Mouse (Mus musculus) forebrain, embryonic 12.5 days (tissue): ENCODE measurements around the gene Rbm11. TPM values are rescaled to one million over a fixed set of nuclear protein-coding genes. Genes with fewer than 3 reads are reported as not detected.

Source experiments
- ATAC-seq: fragments of 200-750 bp; cut with Nextera tagmentation; 2 replicates; pipeline ENCODE4 v1.8.0; 2017; ENCODE audit warnings: moderate TSS enrichment; ENCODE audit not compliant: low FRiP score
- H3K27ac ChIP-seq: fragments of 300-500 bp; sonication (generic); 2 replicates; pipeline ENCODE4 v1.5.1; 2016; ENCODE audit warnings: mild to moderate bottlenecking
- H3K27me3 ChIP-seq: fragments of 300-500 bp; sonication (generic); 2 replicates; pipeline ENCODE4 v1.6.1; 2016; ENCODE audit warnings: mild to moderate bottlenecking
- H3K36me3 ChIP-seq: fragments of 300-500 bp; sonication (generic); replicated peaks from 2 replicates; pipeline ENCODE4 v1.6.1; 2016; ENCODE audit warnings: mild to moderate bottlenecking
- H3K4me1 ChIP-seq: fragments of 300-500 bp; sonication (generic); 2 replicates; pipeline ENCODE4 v1.6.1; 2016
- H3K4me2 ChIP-seq: fragments of 300-500 bp; sonication (generic); 2 replicates; pipeline ENCODE4 v1.6.1; 2016; ENCODE audit warnings: mild to moderate bottlenecking, moderate library complexity
- H3K4me3 ChIP-seq: fragments of 300-500 bp; sonication (generic); replicated peaks from 2 replicates; pipeline ENCODE4 v1.5.1; 2016; ENCODE audit warnings: mild to moderate bottlenecking
- H3K9ac ChIP-seq: fragments of 300-500 bp; sonication (generic); 2 replicates; pipeline ENCODE4 v1.6.1; 2016; ENCODE audit warnings: mild to moderate bottlenecking
- H3K9me3 ChIP-seq: fragments of 300-500 bp; sonication (generic); 2 replicates; pipeline ENCODE4 v1.6.1; 2016
- WGBS: fragments of 180-500 bp; shearing (Covaris S2); methylation state at CpG from one replicate; pipeline ENCODE4 v1.1.7; 2016; 5-methylcytosine and 5-hydroxymethylcytosine counted together
- polyA plus RNA-seq: library from polyadenylated mRNA; unstranded; fragments of >200 nt; fragmentation: Nextera tagmentation; extraction: Ambion mirVana; gene quantifications from 2 replicates; pipeline ENCODE4 v1.2.1, GENCODE M21; 2016

Rbm11 gene
- polyA plus RNA-seq, result 0.92 and 1.0 TPM in 2 replicates

GRCm38 (mm10) chr16:75592671-75593500 is at the start of gene Rbm11:
Rbm11 (plus strand) TSS chr16:75592844.
- peak within 1 kb of the TSS; percentile 68 for H3K9ac ChIP-seq
- peak; percentile 98 for ATAC-seq
- peak within 1 kb of the TSS; percentile 73 for H3K4me3 ChIP-seq
- H3K4me2 ChIP-seq, result peak within 1 kb of the TSS; percentile 79
- under 1% methylated on average over 55 of the region's 55 CpGs for WGBS
- H3K36me3 ChIP-seq, result no peaks in the 10 kb centered on the region
- no peaks in the 10 kb centered on the region for H3K27me3 ChIP-seq
- no peaks in the 10 kb centered on the region for H3K9me3 ChIP-seq
- H3K27ac ChIP-seq, result 0 out of 2 replicates have a peak within 1 kb of the TSS, but pooled peaks have one; percentile 61
- peaks cover 5% of the 10 kb centered on the region for H3K4me1 ChIP-seq

GRCm38 (mm10) chr16:75545310-75545709 is 47.3 kb upstream of the Rbm11 start:
- Histone ChIP-seq H3K9ac (no peak overlapping the region), H3K4me2 (no peak overlapping the region), H3K9me3 (no peaks in the 10 kb centered on the region), H3K4me3 (no peak overlapping the region), H3K36me3 (no peaks in the 10 kb centered on the region), H3K27me3 (no peaks in the 10 kb centered on the region), H3K27ac (no peak overlapping the region), H3K4me1 (no peaks in the 10 kb centered on the region)
- 83% methylated on average over 1 of the region's 1 CpGs for WGBS
- no peak for ATAC-seq

DNA sequence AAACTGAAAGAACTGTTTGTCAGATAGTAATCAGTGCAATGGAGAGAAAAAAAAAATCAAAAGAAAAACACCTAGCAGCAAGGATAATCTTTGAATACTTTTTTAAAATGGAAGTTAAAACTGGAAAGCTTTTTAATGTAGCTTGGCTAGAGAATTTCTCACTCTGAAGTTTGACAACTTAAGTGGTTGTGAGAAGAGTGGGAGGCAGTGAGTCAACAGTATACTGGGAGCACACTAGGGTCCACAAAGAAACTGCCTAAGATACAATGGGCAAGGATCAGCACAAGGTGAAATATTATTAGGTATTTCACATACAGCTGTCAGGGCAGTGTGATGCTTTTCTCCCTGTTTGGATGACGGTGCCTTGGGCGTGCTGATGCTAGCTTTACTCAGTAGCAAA is 29.7 kb upstream of the Rbm11 start:
- Histone ChIP-seq H3K27me3 (no peaks in the 10 kb centered on the region), H3K4me3 (no peak overlapping the region), H3K27ac (no peak overlapping the region), H3K36me3 (no peaks in the 10 kb centered on the region), H3K4me2 (no peak overlapping the region), H3K4me1 (no peaks in the 10 kb centered on the region), H3K9me3 (no peaks in the 10 kb centered on the region), H3K9ac (no peak overlapping the region)
- 93% methylated on average over 2 of the region's 2 CpGs for WGBS
- ATAC-seq, result no peak

DNA sequence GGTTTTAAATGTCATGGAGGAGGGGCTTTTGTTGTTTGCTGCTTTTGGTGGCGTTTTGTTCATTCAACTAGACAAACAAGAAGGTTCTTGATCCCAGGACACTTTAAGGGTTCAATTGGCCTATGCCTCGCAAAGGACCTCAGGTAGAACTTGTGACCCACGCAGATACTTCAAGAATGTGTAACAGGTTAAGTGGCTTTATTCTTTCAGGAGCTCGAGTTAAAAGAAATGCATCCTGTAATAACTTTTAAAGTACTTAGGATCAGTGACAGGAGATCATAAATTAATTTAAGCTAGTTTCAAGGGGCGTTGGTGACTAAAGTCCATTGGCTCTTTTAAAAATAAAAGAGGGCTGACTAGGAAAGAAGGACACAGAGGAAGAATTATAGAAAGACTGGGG is 10.4 kb upstream of the Rbm11 start:
- no peaks in the 10 kb centered on the region for H3K36me3 ChIP-seq
- no peak overlapping the region for H3K27ac ChIP-seq
- no peak for ATAC-seq
- H3K4me2 ChIP-seq, result no peak overlapping the region
- no peaks in the 10 kb centered on the region for H3K9me3 ChIP-seq
- no peaks in the 10 kb centered on the region for H3K27me3 ChIP-seq
- WGBS, result 77% methylated on average over 5 of the region's 5 CpGs
- no peaks in the 10 kb centered on the region for H3K4me1 ChIP-seq
- H3K9ac ChIP-seq, result no peak overlapping the region
- no peak overlapping the region for H3K4me3 ChIP-seq

- ATAC-seq, result no peak
- Histone ChIP-seq H3K9ac (no peak within 1 kb of the TSS), H3K4me3 (no peak within 1 kb of the TSS), H3K4me2 (no peak within 1 kb of the TSS), H3K27me3 (no peaks in the 10 kb centered on the region), H3K36me3 (no peaks in the 10 kb centered on the region), H3K27ac (no peak within 1 kb of the TSS), H3K4me1 (no peaks in the 10 kb centered on the region), H3K9me3 (no peaks in the 10 kb centered on the region)
- 81% methylated on average over 7 of the region's 7 CpGs for WGBS
Observed at GRCm38 (mm10) chr16:75585961-75586360, 6.7 kb upstream of the Rbm11 start, which contains the start of gene Lipi. Lipi (minus strand) TSS chr16:75586061.

DNA sequence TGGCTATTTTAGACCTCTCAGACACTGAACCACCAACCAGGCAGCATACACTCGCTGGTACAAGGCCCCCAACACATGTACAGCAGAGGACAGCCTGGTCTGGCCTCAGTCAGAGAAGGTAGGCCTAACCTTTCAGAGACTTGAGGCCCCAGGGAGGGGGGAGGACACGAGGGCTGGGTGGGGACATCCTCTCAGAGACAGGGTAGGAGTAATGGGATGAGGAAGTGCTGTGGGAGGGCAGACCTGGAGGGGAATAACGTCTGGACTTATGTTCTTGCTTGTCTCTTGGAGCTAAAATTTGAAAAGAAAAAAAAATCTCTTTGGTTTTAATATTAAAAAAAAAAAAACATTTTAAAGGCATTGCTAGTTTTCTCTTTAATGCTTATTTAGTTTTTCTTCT is 6.2 kb upstream of the Rbm11 start:
- Histone ChIP-seq H3K27ac (no peak overlapping the region), H3K4me1 (no peaks in the 10 kb centered on the region), H3K4me3 (no peak overlapping the region), H3K4me2 (no peak overlapping the region), H3K36me3 (no peaks in the 10 kb centered on the region), H3K27me3 (no peaks in the 10 kb centered on the region), H3K9ac (no peak overlapping the region), H3K9me3 (no peaks in the 10 kb centered on the region)
- no peak for ATAC-seq
- 33% methylated on average over 3 of the region's 3 CpGs for WGBS

DNA sequence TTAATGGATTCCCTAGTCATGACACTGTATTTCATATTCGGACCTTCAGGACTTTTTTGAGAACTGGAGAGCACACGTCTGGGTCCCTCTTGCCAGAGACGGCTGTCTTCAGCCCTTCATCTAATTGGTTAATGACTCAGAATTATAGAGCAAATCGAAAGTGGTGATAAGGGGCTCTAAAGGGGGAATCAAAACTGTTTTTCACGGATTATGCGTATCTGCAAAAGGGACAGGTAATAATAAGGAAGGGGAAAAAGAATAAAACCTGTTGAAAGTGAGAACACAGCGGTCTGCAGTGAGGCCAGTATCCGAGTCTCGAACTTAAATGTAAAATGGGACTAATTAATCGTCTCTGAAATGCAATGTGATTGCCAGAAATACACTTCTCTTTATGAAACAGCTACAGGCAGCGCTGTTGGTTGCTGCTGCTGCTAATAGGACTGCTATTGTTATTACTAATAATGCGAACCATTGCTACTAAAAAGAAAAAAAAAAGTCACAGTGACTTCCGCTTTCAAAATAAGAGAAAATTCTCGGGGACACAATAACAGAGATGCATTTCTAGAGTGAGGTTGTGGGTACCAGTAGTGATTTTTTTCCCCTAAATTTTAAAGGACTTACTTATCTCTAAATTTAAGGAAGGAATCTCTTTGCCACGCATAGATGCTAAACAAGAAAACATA is 998 bp downstream of the Rbm11 start:
- WGBS, result 7% methylated on average over 15 of the region's 15 CpGs
- Histone ChIP-seq H3K4me1 (peaks cover 5% of the 10 kb centered on the region), H3K36me3 (no peaks in the 10 kb centered on the region), H3K9ac (0 out of 2 replicates have a peak overlapping the region, but pooled peaks have one; percentile 68), H3K27me3 (no peaks in the 10 kb centered on the region), H3K4me3 (peak overlapping the region; percentile 73), H3K9me3 (no peaks in the 10 kb centered on the region), H3K27ac (no peak overlapping the region), H3K4me2 (peak overlapping the region; percentile 79)
- peak; percentile 12; the same call in 1 of the 2 replicates for ATAC-seq

- H3K4me2 ChIP-seq, result no peak overlapping the region
- WGBS, result 29% methylated on average over 1 of the region's 1 CpGs
Observed at GRCm38 (mm10) chr16:75606415-75606814, 13.8 kb downstream of the Rbm11 start.

DNA sequence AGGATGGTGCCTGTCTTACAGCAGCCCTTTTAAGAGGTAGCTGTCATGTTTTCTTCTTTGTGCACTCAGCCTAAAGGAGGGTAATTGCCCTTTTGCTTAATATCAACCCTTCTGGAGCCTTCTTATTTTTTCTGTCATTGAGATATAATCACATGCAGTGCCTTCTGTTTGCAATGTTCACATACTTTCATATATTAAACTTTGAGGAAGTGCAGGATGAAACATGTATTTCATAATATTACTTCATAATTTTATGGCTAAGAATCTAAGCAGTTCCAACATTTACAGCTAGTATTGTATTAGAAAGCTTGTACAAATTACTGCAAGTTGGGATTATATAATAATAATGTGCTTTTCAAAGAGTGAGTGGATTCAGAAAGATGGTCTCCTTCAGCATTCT is 19.9 kb downstream of the Rbm11 start:
- H3K9me3 ChIP-seq, result no peaks in the 10 kb centered on the region
- ATAC-seq, result no peak
- no peaks in the 10 kb centered on the region for H3K27me3 ChIP-seq
- no peak overlapping the region for H3K4me2 ChIP-seq
- no peak overlapping the region for H3K9ac ChIP-seq
- H3K27ac ChIP-seq, result no peak overlapping the region
- H3K36me3 ChIP-seq, result no peaks in the 10 kb centered on the region
- no peak overlapping the region for H3K4me3 ChIP-seq
- no peaks in the 10 kb centered on the region for H3K4me1 ChIP-seq

More at GRCm38 (mm10) chr16:75606415-75606814, 13.8 kb downstream of the Rbm11 start:
- Histone ChIP-seq H3K36me3 (no peaks in the 10 kb centered on the region), H3K27me3 (no peaks in the 10 kb centered on the region), H3K4me3 (no peak overlapping the region), H3K4me1 (no peaks in the 10 kb centered on the region), H3K27ac (no peak overlapping the region), H3K9me3 (no peaks in the 10 kb centered on the region), H3K9ac (no peak overlapping the region)
- no peak for ATAC-seq

DNA sequence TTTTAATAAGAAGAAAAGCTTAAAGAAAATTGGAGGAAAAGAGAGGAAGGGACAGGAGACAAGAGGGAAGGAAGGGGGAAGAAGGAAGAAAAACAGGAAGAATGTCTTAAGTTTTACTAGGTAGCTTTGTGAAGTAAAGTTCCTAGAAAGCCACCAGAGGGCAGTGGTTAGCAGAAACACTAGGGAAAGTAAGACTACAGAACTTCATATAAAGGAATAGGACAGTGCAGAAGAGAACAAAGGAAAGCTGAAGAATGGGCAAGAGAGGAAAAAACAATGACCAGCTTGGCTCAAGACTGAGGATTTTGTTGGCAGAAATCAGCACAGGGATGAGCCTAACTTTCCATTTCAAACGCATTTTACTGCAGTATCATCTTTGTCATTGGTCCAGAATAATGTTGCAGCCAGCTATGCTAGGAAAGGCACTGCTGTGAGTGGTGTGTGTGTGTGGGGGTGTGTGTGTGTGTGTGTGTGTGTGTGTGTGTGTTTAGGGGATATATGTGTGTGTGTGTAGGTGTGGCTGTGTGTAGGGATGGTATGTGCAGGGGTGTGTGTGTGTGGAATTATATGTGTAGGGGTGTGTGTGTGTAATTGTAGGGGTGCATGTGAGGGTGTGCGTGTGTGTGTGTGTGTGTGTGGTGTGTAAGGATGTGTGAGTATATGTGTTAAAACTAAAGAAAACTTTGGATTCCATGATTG is 25.2 kb downstream of the Rbm11 start:
- Histone ChIP-seq H3K4me3 (no peak overlapping the region), H3K4me1 (no peaks in the 10 kb centered on the region), H3K36me3 (no peaks in the 10 kb centered on the region), H3K4me2 (no peak overlapping the region), H3K9me3 (no peaks in the 10 kb centered on the region), H3K27me3 (no peaks in the 10 kb centered on the region), H3K27ac (no peak overlapping the region), H3K9ac (no peak overlapping the region)
- ATAC-seq, result peak; percentile 61; the same call in 1 of the 2 replicates
- 74% methylated on average over 2 of the region's 2 CpGs for WGBS

DNA sequence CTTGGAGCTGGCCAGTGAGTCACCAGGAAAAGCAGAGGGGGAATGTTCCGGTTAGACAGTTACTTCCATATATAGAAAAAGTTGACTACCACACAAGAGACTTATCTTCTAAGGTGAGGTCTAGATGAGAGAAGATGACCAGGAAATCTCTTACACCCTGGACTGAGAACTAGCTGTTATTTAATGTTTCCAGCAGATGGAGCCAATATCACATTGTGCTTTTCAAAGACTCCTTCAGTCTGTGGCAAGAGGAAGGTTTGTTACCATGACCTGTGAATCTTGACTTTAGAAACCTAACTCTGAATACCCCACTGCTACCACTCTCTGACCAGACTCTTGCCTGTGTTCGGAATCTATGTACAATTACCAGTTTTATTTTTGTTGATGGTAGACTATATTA is 35.2 kb downstream of the Rbm11 start:
- no peak overlapping the region for H3K27ac ChIP-seq
- no peaks in the 10 kb centered on the region for H3K4me1 ChIP-seq
- no peak overlapping the region for H3K9ac ChIP-seq
- no peak for ATAC-seq
- WGBS, result 88% methylated on average over 2 of the region's 2 CpGs
- no peaks in the 10 kb centered on the region for H3K36me3 ChIP-seq
- H3K4me2 ChIP-seq, result no peak overlapping the region
- no peaks in the 10 kb centered on the region for H3K27me3 ChIP-seq
- no peaks in the 10 kb centered on the region for H3K9me3 ChIP-seq
- no peak overlapping the region for H3K4me3 ChIP-seq
